Mouse (Mus musculus) cerebellum, adult 2 months (tissue): ENCODE measurements around the gene Gm16253. TPM values are rescaled to one million over a fixed set of nuclear protein-coding genes. Genes with fewer than 3 reads are reported as not detected.
A peak's percentile ranks its signal among the peaks of the same experiment; 100 is the strongest.

Experiments
- DNase-seq, 2 experiments: peaks; one replicate each; pipeline ENCODE4 v3.0.0; 2021
- H3K27ac ChIP-seq: fragments of 200-500 bp; 2 replicates; pipeline ENCODE4 v1.5.1; 2012; ENCODE audit warnings: low read length, control low read depth, inconsistent platforms; ENCODE audit not compliant: insufficient read depth
- H3K27me3 ChIP-seq: fragments of 200-500 bp; 2 replicates; pipeline ENCODE4 v1.6.1; 2012; ENCODE audit warnings: inconsistent platforms, mild to moderate bottlenecking, low read length, moderate library complexity; ENCODE audit not compliant: control insufficient read depth, insufficient read depth
- H3K4me1 ChIP-seq: fragments of 200-500 bp; 2 replicates; pipeline ENCODE4 v1.6.1; 2011; ENCODE audit warnings: low read length; ENCODE audit not compliant: control insufficient read depth, insufficient read depth
- H3K4me3 ChIP-seq: fragments of 200-500 bp; replicated peaks from 2 replicates; pipeline ENCODE3; 2011; ENCODE audit warnings: mild to moderate bottlenecking, low read depth, low read length, control low read depth; ENCODE audit not compliant: insufficient read depth
- CTCF ChIP-seq: fragments of 200-500 bp; IDR thresholded peaks from 2 replicates; pipeline ENCODE4 v1.5.1; 2011; ENCODE audit warnings: low read depth, mild to moderate bottlenecking, control low read depth, low read length, moderate library complexity, borderline replicate concordance; ENCODE audit not compliant: insufficient read depth
- POLR2A ChIP-seq: fragments of 200-500 bp; IDR thresholded peaks from 2 replicates; pipeline ENCODE4 v1.6.1; 2011; ENCODE audit warnings: low read length, control low read depth, borderline replicate concordance; ENCODE audit not compliant: insufficient read depth
- WGBS: fragments of 180-500 bp; shearing (Covaris S2); methylation state at CpG from one replicate; pipeline ENCODE4 v1.1.7; 2018; 5-methylcytosine and 5-hydroxymethylcytosine counted together
- polyA plus RNA-seq: library from polyadenylated mRNA; depleted of rRNA; stranded (reverse); fragments of >200 nt; gene quantifications from 2 replicates; pipeline ENCODE4 v1.2.3, GENCODE M21; 2012

The Gm16253 gene
- polyA plus RNA-seq, 1 experiment: not detected

GRCm38 (mm10) chr3:96571896-96572698 is 4.7 kb upstream of the Gm16253 start:
- H3K27ac ChIP-seq: no peak overlapping the region
- WGBS: 67% methylated on average over 16 of the region's 16 CpGs
- H3K4me3 ChIP-seq: no peak overlapping the region
- H3K27me3 ChIP-seq: no peaks in the 10 kb centered on the region
- peaks cover 5% of the 10 kb centered on the region for H3K4me1 ChIP-seq
- no peak for TF ChIP-seq POLR2A
- no peak for TF ChIP-seq CTCF
- DNase-seq: no peak

GRCm38 (mm10) chr3:96573611-96574511 is 2.9 kb upstream of the Gm16253 start:
- DNase-seq: no peak
- Histone ChIP-seq H3K27me3 (no peaks in the 10 kb centered on the region), H3K27ac (no peak overlapping the region), H3K4me3 (no peak overlapping the region), H3K4me1 (peaks cover 9% of the 10 kb centered on the region)
- WGBS: 90% methylated on average over 19 of the region's 19 CpGs
- TF ChIP-seq POLR2A (no peak), CTCF (no peak)

GRCm38 (mm10) chr3:96575272-96575984 is 1.4 kb upstream of the Gm16253 start:
- Histone ChIP-seq H3K27ac (no peak overlapping the region), H3K4me1 (peaks cover 9% of the 10 kb centered on the region), H3K4me3 (no peak overlapping the region), H3K27me3 (no peaks in the 10 kb centered on the region)
- DNase-seq: no peak
- TF ChIP-seq POLR2A: no peak
- no peak for TF ChIP-seq CTCF
- WGBS: 92% methylated on average over 8 of the region's 8 CpGs

- 59% methylated on average over 14 of the region's 14 CpGs for WGBS
- DNase-seq: no peak
- H3K4me3 ChIP-seq: peak overlapping the region; percentile 39
- TF ChIP-seq CTCF (no peak), POLR2A (no peak)
- no peaks in the 10 kb centered on the region for H3K27me3 ChIP-seq
- H3K27ac ChIP-seq: peak overlapping the region; percentile 60
- peaks cover 9% of the 10 kb centered on the region for H3K4me1 ChIP-seq
These were observed 652 bp upstream of the Gm16253 start for GRCm38 (mm10) chr3:96576005-96576658.

- peaks cover 9% of the 10 kb centered on the region for H3K4me1 ChIP-seq
- H3K27ac ChIP-seq: peak overlapping the region; percentile 34; the same call in 1 of the 2 replicates
- H3K4me3 ChIP-seq: no peak overlapping the region
- H3K27me3 ChIP-seq: no peaks in the 10 kb centered on the region
- DNase-seq: no peak
- WGBS: 79% methylated on average over 4 of the region's 4 CpGs
- TF ChIP-seq CTCF (no peak), POLR2A (no peak)
These were observed 782 bp downstream of the Gm16253 start for GRCm38 (mm10) chr3:96577566-96577965.

- no peak for TF ChIP-seq POLR2A
- no peak for TF ChIP-seq CTCF
- H3K4me3 ChIP-seq: no peak overlapping the region
- 81% methylated on average over 12 of the region's 12 CpGs for WGBS
- no peaks in the 10 kb centered on the region for H3K27me3 ChIP-seq
- H3K27ac ChIP-seq: no peak overlapping the region
- DNase-seq: no peak
- H3K4me1 ChIP-seq: peaks cover 9% of the 10 kb centered on the region
These were observed 1.9 kb downstream of the Gm16253 start for GRCm38 (mm10) chr3:96578561-96579238.

GRCm38 (mm10) chr3:96579239-96579750 is 2.5 kb downstream of the Gm16253 start:
- 81% methylated on average over 4 of the region's 4 CpGs for WGBS

More at GRCm38 (mm10) chr3:96579239-96579750, 2.5 kb downstream of the Gm16253 start:
- Histone ChIP-seq H3K27ac (no peak overlapping the region), H3K4me3 (no peak overlapping the region), H3K27me3 (no peaks in the 10 kb centered on the region), H3K4me1 (peaks cover 9% of the 10 kb centered on the region)
- TF ChIP-seq CTCF (no peak), POLR2A (no peak)
- no peak for DNase-seq
